Mouse (Mus musculus): ENCODE measurements at regions not wholly inside any gene's neighbourhood (a gene's known extent, or its start where the extent isn't known, plus 50 kb on each side); places are given as distances from the start of the nearest gene placed in this dataset.

- no peak for ATAC-seq (replicated peaks; ENCODE audit: low FRiP score)
Observed at GRCm38 (mm10) chr11:64369516-64369915, 65.6 kb upstream of the Hs3st3a1 start.

GRCm38 (mm10) chr11:64335456-64335855, 99.7 kb upstream of the Hs3st3a1 start:
- Histone ChIP-seq H3K4me2 (ENCODE audit: low read depth, low read length, severe bottlenecking) (no peak overlapping the region), H3K27ac (ENCODE audit: low read depth, low read length) (no peak overlapping the region), H3K9ac (ENCODE audit: low read length) (no peak overlapping the region), H3K4me1 (replicated peaks; ENCODE audit: control insufficient read depth, insufficient read depth, low read length) (no peaks in the 10 kb centered on the region), H3K9me3 (ENCODE audit: control insufficient read depth, low read length) (no peaks in the 10 kb centered on the region), H3K36me3 (ENCODE audit: control insufficient read depth, insufficient read depth, low read length) (no peaks in the 10 kb centered on the region), H3K4me3 (ENCODE audit: low read depth, low read length) (no peak overlapping the region), H3K27me3 (ENCODE audit: control insufficient read depth, insufficient read depth, low read length) (no peaks in the 10 kb centered on the region)
- ATAC-seq (replicated peaks; ENCODE audit: low FRiP score) (no peak), DNase-seq (ENCODE audit: low spot score) (no peak)
- WGBS: 85% methylated on average over 11 of the region's 11 CpGs

More at GRCm38 (mm10) chr11:64369516-64369915, 65.6 kb upstream of the Hs3st3a1 start:
- no peaks in the 10 kb centered on the region for H3K36me3 ChIP-seq (ENCODE audit: control insufficient read depth, insufficient read depth, low read length)
- H3K27me3 ChIP-seq (ENCODE audit: control insufficient read depth, insufficient read depth, low read length): no peaks in the 10 kb centered on the region
- no peak overlapping the region for H3K4me3 ChIP-seq (ENCODE audit: low read depth, low read length)
- DNase-seq (ENCODE audit: low spot score): no peak
- H3K4me2 ChIP-seq (ENCODE audit: low read depth, low read length, severe bottlenecking): no peak overlapping the region
- no peak overlapping the region for H3K27ac ChIP-seq (ENCODE audit: low read depth, low read length)
- H3K9me3 ChIP-seq (ENCODE audit: control insufficient read depth, low read length): no peaks in the 10 kb centered on the region
- 79% methylated on average over 8 of the region's 8 CpGs for WGBS
- no peak overlapping the region for H3K9ac ChIP-seq (ENCODE audit: low read length)
- H3K4me1 ChIP-seq (replicated peaks; ENCODE audit: control insufficient read depth, insufficient read depth, low read length): no peaks in the 10 kb centered on the region

- WGBS: 93% methylated on average over 7 of the region's 7 CpGs
- H3K36me3 ChIP-seq (ENCODE audit: control insufficient read depth, insufficient read depth, low read length): no peaks in the 10 kb centered on the region
- DNase-seq (ENCODE audit: low spot score) (no peak), ATAC-seq (replicated peaks; ENCODE audit: low FRiP score) (no peak)
- no peak overlapping the region for H3K4me2 ChIP-seq (ENCODE audit: low read depth, low read length, severe bottlenecking)
- H3K27me3 ChIP-seq (ENCODE audit: control insufficient read depth, insufficient read depth, low read length): no peaks in the 10 kb centered on the region
- H3K9me3 ChIP-seq (ENCODE audit: control insufficient read depth, low read length): no peaks in the 10 kb centered on the region
- no peak overlapping the region for H3K9ac ChIP-seq (ENCODE audit: low read length)
- no peak overlapping the region for H3K27ac ChIP-seq (ENCODE audit: low read depth, low read length)
- H3K4me1 ChIP-seq (replicated peaks; ENCODE audit: control insufficient read depth, insufficient read depth, low read length): no peaks in the 10 kb centered on the region
- H3K4me3 ChIP-seq (ENCODE audit: low read depth, low read length): no peak overlapping the region
Observed at GRCm38 (mm10) chr11:64332406-64332805, 102.7 kb upstream of the Hs3st3a1 start.

- no peaks in the 10 kb centered on the region for H3K9me3 ChIP-seq (ENCODE audit: control insufficient read depth, low read length)
- no peaks in the 10 kb centered on the region for H3K36me3 ChIP-seq (ENCODE audit: control insufficient read depth, insufficient read depth, low read length)
- no peak overlapping the region for H3K4me3 ChIP-seq (ENCODE audit: low read depth, low read length)
- DNase-seq (ENCODE audit: low spot score) (no peak), ATAC-seq (replicated peaks; ENCODE audit: low FRiP score) (no peak)
- 89% methylated on average over 5 of the region's 5 CpGs for WGBS
- H3K4me2 ChIP-seq (ENCODE audit: low read depth, low read length, severe bottlenecking): no peak overlapping the region
- no peak overlapping the region for H3K27ac ChIP-seq (ENCODE audit: low read depth, low read length)
- H3K9ac ChIP-seq (ENCODE audit: low read length): no peak overlapping the region
- H3K4me1 ChIP-seq (replicated peaks; ENCODE audit: control insufficient read depth, insufficient read depth, low read length): no peaks in the 10 kb centered on the region
- no peaks in the 10 kb centered on the region for H3K27me3 ChIP-seq (ENCODE audit: control insufficient read depth, insufficient read depth, low read length)
Observed at GRCm38 (mm10) chr11:64331811-64332210, 103.3 kb upstream of the Hs3st3a1 start.

- Histone ChIP-seq H3K4me1 (replicated peaks; ENCODE audit: control insufficient read depth, insufficient read depth, low read length) (no peaks in the 10 kb centered on the region), H3K9ac (ENCODE audit: low read length) (no peak overlapping the region), H3K4me2 (ENCODE audit: low read depth, low read length, severe bottlenecking) (no peak overlapping the region), H3K27me3 (ENCODE audit: control insufficient read depth, insufficient read depth, low read length) (no peaks in the 10 kb centered on the region), H3K4me3 (ENCODE audit: low read depth, low read length) (no peak overlapping the region), H3K9me3 (ENCODE audit: control insufficient read depth, low read length) (no peaks in the 10 kb centered on the region), H3K36me3 (ENCODE audit: control insufficient read depth, insufficient read depth, low read length) (no peaks in the 10 kb centered on the region), H3K27ac (ENCODE audit: low read depth, low read length) (no peak overlapping the region)
- DNase-seq (ENCODE audit: low spot score) (no peak), ATAC-seq (replicated peaks; ENCODE audit: low FRiP score) (no peak)
- WGBS: 89% methylated on average over 3 of the region's 3 CpGs
Observed at GRCm38 (mm10) chr11:64329129-64329528, 106.0 kb upstream of the Hs3st3a1 start.

GRCm38 (mm10) chr11:64327771-64328170, 107.4 kb upstream of the Hs3st3a1 start:
- Histone ChIP-seq H3K4me2 (ENCODE audit: low read depth, low read length, severe bottlenecking) (no peak overlapping the region), H3K9me3 (ENCODE audit: control insufficient read depth, low read length) (no peaks in the 10 kb centered on the region), H3K27me3 (ENCODE audit: control insufficient read depth, insufficient read depth, low read length) (no peaks in the 10 kb centered on the region), H3K9ac (ENCODE audit: low read length) (no peak overlapping the region), H3K27ac (ENCODE audit: low read depth, low read length) (no peak overlapping the region), H3K36me3 (ENCODE audit: control insufficient read depth, insufficient read depth, low read length) (no peaks in the 10 kb centered on the region), H3K4me3 (ENCODE audit: low read depth, low read length) (no peak overlapping the region), H3K4me1 (replicated peaks; ENCODE audit: control insufficient read depth, insufficient read depth, low read length) (no peaks in the 10 kb centered on the region)
- ATAC-seq (replicated peaks; ENCODE audit: low FRiP score) (no peak), DNase-seq (ENCODE audit: low spot score) (no peak)
- WGBS: 54% methylated on average over 3 of the region's 3 CpGs

- no peak for ATAC-seq (replicated peaks; ENCODE audit: low FRiP score)
- WGBS: 89% methylated on average over 7 of the region's 7 CpGs
- H3K9me3 ChIP-seq (ENCODE audit: control insufficient read depth, low read length): no peaks in the 10 kb centered on the region
Observed at GRCm38 (mm10) chr11:64326646-64327045, 108.5 kb upstream of the Hs3st3a1 start.

GRCm38 (mm10) chr11:64321900-64322425, 113.2 kb upstream of the Hs3st3a1 start:
- H3K4me1 ChIP-seq (replicated peaks; ENCODE audit: control insufficient read depth, insufficient read depth, low read length): no peaks in the 10 kb centered on the region
- DNase-seq (ENCODE audit: low spot score): no peak
- whole genome bisulfite sequencing: 83% methylated on average over 8 of the region's 8 CpGs

More at GRCm38 (mm10) chr11:64326646-64327045, 108.5 kb upstream of the Hs3st3a1 start:
- DNase-seq (ENCODE audit: low spot score): peak; percentile 2
- Histone ChIP-seq H3K4me2 (ENCODE audit: low read depth, low read length, severe bottlenecking) (no peak overlapping the region), H3K4me1 (replicated peaks; ENCODE audit: control insufficient read depth, insufficient read depth, low read length) (no peaks in the 10 kb centered on the region), H3K27me3 (ENCODE audit: control insufficient read depth, insufficient read depth, low read length) (no peaks in the 10 kb centered on the region), H3K27ac (ENCODE audit: low read depth, low read length) (no peak overlapping the region), H3K36me3 (ENCODE audit: control insufficient read depth, insufficient read depth, low read length) (no peaks in the 10 kb centered on the region), H3K4me3 (ENCODE audit: low read depth, low read length) (no peak overlapping the region), H3K9ac (ENCODE audit: low read length) (no peak overlapping the region)

GRCm38 (mm10) chr11:64317458-64317857, 117.7 kb upstream of the Hs3st3a1 start:
- no peak overlapping the region for H3K4me3 ChIP-seq (ENCODE audit: low read depth, low read length)
- DNase-seq (ENCODE audit: low spot score) (no peak), ATAC-seq (replicated peaks; ENCODE audit: low FRiP score) (no peak)
- H3K4me2 ChIP-seq (ENCODE audit: low read depth, low read length, severe bottlenecking): no peak overlapping the region
- H3K4me1 ChIP-seq (replicated peaks; ENCODE audit: control insufficient read depth, insufficient read depth, low read length): no peaks in the 10 kb centered on the region
- H3K9me3 ChIP-seq (ENCODE audit: control insufficient read depth, low read length): no peaks in the 10 kb centered on the region
- WGBS: 88% methylated on average over 6 of the region's 6 CpGs
- no peaks in the 10 kb centered on the region for H3K36me3 ChIP-seq (ENCODE audit: control insufficient read depth, insufficient read depth, low read length)
- no peaks in the 10 kb centered on the region for H3K27me3 ChIP-seq (ENCODE audit: control insufficient read depth, insufficient read depth, low read length)
- no peak overlapping the region for H3K9ac ChIP-seq (ENCODE audit: low read length)
- H3K27ac ChIP-seq (ENCODE audit: low read depth, low read length): no peak overlapping the region

More at GRCm38 (mm10) chr11:64321900-64322425, 113.2 kb upstream of the Hs3st3a1 start:
- Histone ChIP-seq H3K4me2 (ENCODE audit: low read depth, low read length, severe bottlenecking) (no peak overlapping the region), H3K27me3 (ENCODE audit: control insufficient read depth, insufficient read depth, low read length) (no peaks in the 10 kb centered on the region), H3K4me3 (ENCODE audit: low read depth, low read length) (no peak overlapping the region), H3K9me3 (ENCODE audit: control insufficient read depth, low read length) (no peaks in the 10 kb centered on the region), H3K9ac (ENCODE audit: low read length) (no peak overlapping the region), H3K36me3 (ENCODE audit: control insufficient read depth, insufficient read depth, low read length) (no peaks in the 10 kb centered on the region), H3K27ac (ENCODE audit: low read depth, low read length) (no peak overlapping the region)
- ATAC-seq (replicated peaks; ENCODE audit: low FRiP score): no peak
